Mouse (Mus musculus): ENCODE results near the gene Gm527.
A peak's percentile ranks its signal among the peaks of the same experiment; 100 is the strongest.

The Gm527 gene

GRCm38 (mm10) chr12:64917578-64918471 is at the start of gene Gm527:
Gene Gm527 (plus strand): TSS chr12:64917906.
- peak; percentile 89 for DNase-seq (ENCODE audit: low read depth, low spot score)

- DNase-seq (ENCODE audit: low read depth, low spot score), result no peak
These were observed 46.6 kb upstream of the Gm527 start for GRCm38 (mm10) chr12:64871103-64871502.

- DNase-seq (ENCODE audit: low read depth, low spot score), result peak; percentile 45
These were observed 20.5 kb upstream of the Gm527 start for GRCm38 (mm10) chr12:64897060-64897730.

GRCm38 (mm10) chr12:64902506-64902905 is 15.2 kb upstream of the Gm527 start:
- no peak for DNase-seq (ENCODE audit: low read depth, low spot score)

GRCm38 (mm10) chr12:64903186-64903585 is 14.5 kb upstream of the Gm527 start:
- no peak for DNase-seq (ENCODE audit: low read depth, low spot score)

GRCm38 (mm10) chr12:64912996-64913395 is 4.7 kb upstream of the Gm527 start:
- DNase-seq (ENCODE audit: low read depth, low spot score), result no peak

GRCm38 (mm10) chr12:64916735-64917134 is 971 bp upstream of the Gm527 start:
- no peak for DNase-seq (ENCODE audit: low read depth, low spot score)

- DNase-seq (ENCODE audit: low read depth, low spot score), result no peak
These were observed 19.8 kb downstream of the Gm527 start for GRCm38 (mm10) chr12:64937493-64937892.

- DNase-seq (ENCODE audit: low read depth, low spot score), result no peak
These were observed 46.9 kb downstream of the Gm527 start for GRCm38 (mm10) chr12:64964560-64964959.

GRCm38 (mm10) chr12:64965124-64966026 is 47.7 kb downstream of the Gm527 start, which contains the start of the genes Klhl28 and Togaram1:
Gene Klhl28 (minus strand): TSS chr12:64965534.
Gene Togaram1 (plus strand): TSS chr12:64965804.
- peak; percentile 99 for DNase-seq (ENCODE audit: low read depth, low spot score)

GRCm38 (mm10) chr12:64966101-64966631 is 48.5 kb downstream of the Gm527 start:
- no peak for DNase-seq (ENCODE audit: low read depth, low spot score)

GRCm38 (mm10) chr12:64966652-64967435 is 49.1 kb downstream of the Gm527 start:
- DNase-seq (ENCODE audit: low read depth, low spot score), result no peak

- no peak for DNase-seq (ENCODE audit: low read depth, low spot score)
These were observed 49.8 kb downstream of the Gm527 start for GRCm38 (mm10) chr12:64967470-64967869.

GRCm38 (mm10) chr12:64968067-64968466 is 50.4 kb downstream of the Gm527 start:
- DNase-seq (ENCODE audit: low read depth, low spot score), result no peak

GRCm38 (mm10) chr12:64971399-64971798 is 53.7 kb downstream of the Gm527 start:
- DNase-seq (ENCODE audit: low read depth, low spot score), result no peak

- no peak for DNase-seq (ENCODE audit: low read depth, low spot score)
These were observed 54.4 kb downstream of the Gm527 start for GRCm38 (mm10) chr12:64972063-64972462.

Measured in brain, embryonic 18.5 days (tissue).